Mouse (Mus musculus) Muller cell, postnatal 12 days (primary cell): Measurements from ENCODE around the gene Flt4.
"Not testable (repeated sequence)": the region's sequence is repeated elsewhere in the genome, so short reads cannot be mapped to it uniquely, and the experiment has no call there.

Source experiments
- DNase-seq: peaks from one replicate; pipeline ENCODE4 v3.0.0-alpha.2; 2015; ENCODE audit errors: inconsistent ontology term

Gene Flt4

GRCm38 (mm10) chr11:49608938-49609867, at the start of gene Flt4:
Gene Flt4 (plus strand): TSS chr11:49609263.
- peak; percentile 49 for DNase-seq

GRCm38 (mm10) chr11:49575054-49575453, 34.0 kb upstream of the Flt4 start:
- peak; percentile 21 for DNase-seq

GRCm38 (mm10) chr11:49580452-49580851, 28.6 kb upstream of the Flt4 start:
- not testable (repeated sequence) for DNase-seq

GRCm38 (mm10) chr11:49590213-49590612, 18.9 kb upstream of the Flt4 start:
- DNase-seq, result no peak

GRCm38 (mm10) chr11:49597149-49597548, 11.9 kb upstream of the Flt4 start:
- DNase-seq, result not testable (repeated sequence)

- DNase-seq, result not testable (repeated sequence)
Measured at GRCm38 (mm10) chr11:49608306-49608705, 757 bp upstream of the Flt4 start.

GRCm38 (mm10) chr11:49609868-49610824, 1.1 kb downstream of the Flt4 start:
- peak; percentile 33 for DNase-seq

GRCm38 (mm10) chr11:49611349-49611748, 2.3 kb downstream of the Flt4 start:
- DNase-seq, result not testable (repeated sequence)

- no peak for DNase-seq
Measured at GRCm38 (mm10) chr11:49612154-49612553, 3.1 kb downstream of the Flt4 start.

GRCm38 (mm10) chr11:49613349-49613748, 4.3 kb downstream of the Flt4 start:
- peak; percentile 14 for DNase-seq

GRCm38 (mm10) chr11:49615856-49616725, 7.0 kb downstream of the Flt4 start:
- peak; percentile 14 for DNase-seq

- DNase-seq, result no peak
Measured at GRCm38 (mm10) chr11:49618476-49618875, 9.4 kb downstream of the Flt4 start.

- no peak for DNase-seq
Measured at GRCm38 (mm10) chr11:49621953-49622352, 12.9 kb downstream of the Flt4 start.

GRCm38 (mm10) chr11:49624156-49624555, 15.1 kb downstream of the Flt4 start:
- no peak for DNase-seq

GRCm38 (mm10) chr11:49625863-49626262, 16.8 kb downstream of the Flt4 start:
- DNase-seq, result no peak

- no peak for DNase-seq
Measured at GRCm38 (mm10) chr11:49626748-49627147, 17.7 kb downstream of the Flt4 start.

- peak; percentile 14 for DNase-seq
Measured at GRCm38 (mm10) chr11:49631154-49631553, 22.1 kb downstream of the Flt4 start.

GRCm38 (mm10) chr11:49632256-49632655, 23.2 kb downstream of the Flt4 start:
- no peak for DNase-seq

- no peak for DNase-seq
Measured at GRCm38 (mm10) chr11:49634101-49634500, 25.0 kb downstream of the Flt4 start.

GRCm38 (mm10) chr11:49635671-49636070, 26.6 kb downstream of the Flt4 start:
- DNase-seq, result no peak

- DNase-seq, result no peak
Measured at GRCm38 (mm10) chr11:49636449-49636848, 27.4 kb downstream of the Flt4 start.
